Mouse (Mus musculus) midbrain, postnatal 0 days (tissue): ENCODE measurements around the gene Klf7. TPM values are rescaled to one million over a fixed set of nuclear protein-coding genes. Genes with fewer than 3 reads are reported as not detected.

ENCODE experiments used
- ATAC-seq: fragments of 200-750 bp; cut with Nextera tagmentation; 2 replicates; pipeline ENCODE4 v1.8.0; 2017; ENCODE audit warnings: moderate number of reproducible peaks, mild to moderate bottlenecking, moderate TSS enrichment, moderate library complexity; ENCODE audit not compliant: low FRiP score
- DNase-seq: peaks from one replicate; pipeline ENCODE4 v3.0.0-alpha.2; 2015; ENCODE audit warnings: low spot score
- H3K27ac ChIP-seq: fragments of 300-500 bp; sonication (generic); 2 replicates; pipeline ENCODE4 v1.5.1; 2014; ENCODE audit warnings: low read depth, mild to moderate bottlenecking, low read length, mixed read lengths
- H3K27me3 ChIP-seq: fragments of 300-500 bp; sonication (generic); 2 replicates; pipeline ENCODE4 v1.6.1; 2014; ENCODE audit warnings: low read length, control low read depth, mixed read lengths; ENCODE audit not compliant: insufficient read depth
- H3K36me3 ChIP-seq: fragments of 300-500 bp; sonication (generic); 2 replicates; pipeline ENCODE4 v1.6.1; 2014; ENCODE audit warnings: low read length, control low read depth, mixed read lengths; ENCODE audit not compliant: insufficient read depth
- H3K4me1 ChIP-seq: fragments of 300-500 bp; sonication (generic); 2 replicates; pipeline ENCODE4 v1.6.1; 2014; ENCODE audit warnings: mild to moderate bottlenecking, control low read depth, antibody characterized with exemption, low read length, mixed read lengths; ENCODE audit not compliant: insufficient read depth
- H3K4me2 ChIP-seq: fragments of 300-500 bp; sonication (generic); 2 replicates; pipeline ENCODE4 v1.6.1; 2014; ENCODE audit warnings: low read depth, mild to moderate bottlenecking, low read length, mixed read lengths; ENCODE audit not compliant: poor library complexity, severe bottlenecking
- H3K4me3 ChIP-seq: fragments of 300-500 bp; sonication (generic); 2 replicates; pipeline ENCODE4 v1.5.1; 2014; ENCODE audit warnings: low read depth, mild to moderate bottlenecking, low read length, moderate library complexity
- H3K9ac ChIP-seq: fragments of 300-500 bp; sonication (generic); replicated peaks from 2 replicates; pipeline ENCODE4 v1.6.1; 2014; ENCODE audit warnings: mild to moderate bottlenecking, low read length, moderate library complexity, mixed read lengths; ENCODE audit not compliant: poor library complexity, severe bottlenecking
- H3K9me3 ChIP-seq: fragments of 300-500 bp; sonication (generic); 2 replicates; pipeline ENCODE4 v1.6.1; 2016; ENCODE audit warnings: low read length, control low read depth
- CTCF ChIP-seq: IDR thresholded peaks from 2 replicates; pipeline ENCODE4 v1.5.1; 2016; ENCODE audit warnings: antibody characterized with exemption, mild to moderate bottlenecking
- WGBS: fragments of 180-500 bp; shearing (Covaris S2); extraction: QIAGEN DNeasy Blood & Tissue Kit; methylation state at CpG from one replicate; pipeline ENCODE4 v1.1.7; 2014; 5-methylcytosine and 5-hydroxymethylcytosine counted together
- polyA plus RNA-seq: library from polyadenylated mRNA; unstranded; fragments of >200 nt; fragmentation: Nextera tagmentation; extraction: Ambion mirVana; gene quantifications from 2 replicates; pipeline ENCODE4 v1.2.1, GENCODE M21; 2015
- total RNA-seq: library from RNA; depleted of rRNA; stranded (reverse); fragments of >200 nt; gene quantifications from 2 replicates; pipeline ENCODE4 v1.2.3, GENCODE M21; 2014

Gene Klf7
- total and polyA plus RNA-seq, 2 experiments from 2014 or later: 59.9 to 138 TPM

GRCm38 (mm10) chr1:64035804-64036203, 86.3 kb downstream of the Klf7 start:
- H3K9ac ChIP-seq: no peak overlapping the region
- WGBS: 65% methylated on average over 7 of the region's 7 CpGs
- TF ChIP-seq CTCF: no peak
- no peaks in the 10 kb centered on the region for H3K27me3 ChIP-seq
- H3K4me1 ChIP-seq: peaks cover 3% of the 10 kb centered on the region; the same call in 1 of the 2 replicates
- no peak overlapping the region for H3K4me3 ChIP-seq
- no peak for DNase-seq
- H3K36me3 ChIP-seq: peaks cover 16% of the 10 kb centered on the region; the same call in 1 of the 2 replicates
- no peaks in the 10 kb centered on the region for H3K9me3 ChIP-seq
- no peak overlapping the region for H3K27ac ChIP-seq
- H3K4me2 ChIP-seq: no peak overlapping the region
- ATAC-seq: no peak

- TF ChIP-seq CTCF: no peak
- no peak overlapping the region for H3K4me3 ChIP-seq
- ATAC-seq (no peak), DNase-seq (no peak)
- no peak overlapping the region for H3K27ac ChIP-seq
- H3K4me1 ChIP-seq: peaks cover 3% of the 10 kb centered on the region; the same call in 1 of the 2 replicates
- H3K36me3 ChIP-seq: peaks cover 18% of the 10 kb centered on the region; the same call in 1 of the 2 replicates
- WGBS: 59% methylated on average over 15 of the region's 15 CpGs
- no peaks in the 10 kb centered on the region for H3K9me3 ChIP-seq
- no peak overlapping the region for H3K9ac ChIP-seq
- H3K4me2 ChIP-seq: no peak overlapping the region
- no peaks in the 10 kb centered on the region for H3K27me3 ChIP-seq
These were observed 86.8 kb downstream of the Klf7 start for GRCm38 (mm10) chr1:64035087-64035791.

GRCm38 (mm10) chr1:64032502-64033231, 89.4 kb downstream of the Klf7 start:
- Histone ChIP-seq H3K9me3 (no peaks in the 10 kb centered on the region), H3K27me3 (no peaks in the 10 kb centered on the region), H3K4me2 (no peak overlapping the region), H3K4me3 (no peak overlapping the region), H3K27ac (no peak overlapping the region), H3K9ac (no peak overlapping the region), H3K36me3 (peaks cover 14% of the 10 kb centered on the region; the same call in 1 of the 2 replicates), H3K4me1 (peaks cover 3% of the 10 kb centered on the region; the same call in 1 of the 2 replicates)
- TF ChIP-seq CTCF: no peak
- DNase-seq (no peak), ATAC-seq (no peak)
- WGBS: 81% methylated on average over 9 of the region's 9 CpGs

- Histone ChIP-seq H3K27ac (no peak overlapping the region), H3K4me3 (no peak overlapping the region), H3K36me3 (no peaks in the 10 kb centered on the region), H3K9ac (no peak overlapping the region), H3K4me1 (peaks cover 5% of the 10 kb centered on the region; the same call in 1 of the 2 replicates), H3K9me3 (no peaks in the 10 kb centered on the region), H3K4me2 (no peak overlapping the region), H3K27me3 (no peaks in the 10 kb centered on the region)
- DNase-seq (no peak), ATAC-seq (no peak)
- no peak for TF ChIP-seq CTCF
- 94% methylated on average over 3 of the region's 3 CpGs for WGBS
These were observed 100.1 kb downstream of the Klf7 start for GRCm38 (mm10) chr1:64021986-64022385.

GRCm38 (mm10) chr1:64020672-64021635, 101.1 kb downstream of the Klf7 start:
- Histone ChIP-seq H3K36me3 (no peaks in the 10 kb centered on the region), H3K4me3 (no peak overlapping the region), H3K4me1 (peaks cover 5% of the 10 kb centered on the region; the same call in 1 of the 2 replicates), H3K9me3 (no peaks in the 10 kb centered on the region), H3K9ac (no peak overlapping the region), H3K4me2 (peak overlapping the region; percentile 28; the same call in 1 of the 2 replicates), H3K27me3 (no peaks in the 10 kb centered on the region), H3K27ac (no peak overlapping the region)
- WGBS: 38% methylated on average over 19 of the region's 19 CpGs
- TF ChIP-seq CTCF: peak; percentile 17
- ATAC-seq: peak; percentile 55; the same call in 1 of the 2 replicates
- peak; percentile 57 for DNase-seq
